8 mouse cellular contexts compared by ENCODE assay signal in the genomic region with DNA sequence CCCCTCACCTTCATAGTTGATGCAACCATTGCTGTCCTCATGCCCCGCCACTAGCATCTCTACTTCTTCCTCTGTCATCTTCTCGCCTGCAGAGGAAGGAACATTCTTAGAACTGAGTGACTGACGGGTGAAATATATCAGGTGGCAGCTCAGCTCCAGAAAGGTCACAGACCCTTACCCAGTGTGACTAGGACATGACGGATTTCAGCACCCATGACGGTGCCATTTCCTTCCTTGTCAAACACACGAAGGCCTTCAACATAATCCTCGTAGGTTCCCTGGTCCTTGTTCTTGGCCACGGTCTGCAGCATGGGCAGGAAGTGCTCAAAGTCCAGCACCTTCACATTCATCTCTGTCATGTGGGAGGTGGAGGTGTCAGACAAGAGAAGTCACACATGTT. TPM values are rescaled to one million over a fixed set of nuclear protein-coding genes. Genes with fewer than 3 reads are reported as not detected.
A peak's percentile ranks its signal among the peaks of the same experiment; 100 is the strongest.
DNase-seq lines count a peak whose midpoint lies in the region; ATAC-seq and TF ChIP-seq lines count a peak whose summit lies in the region.
"Not testable (repeated sequence)": the region's sequence is repeated elsewhere in the genome, so short reads cannot be mapped to it uniquely, and the experiment has no call there.

No protein-coding gene starts in this region.

- not testable (repeated sequence) for ATAC-seq in embryonic facial prominence, embryonic 12.5 days (ENCODE audit: insufficient number of reproducible peaks, insufficient read depth, low FRiP score, low TSS enrichment); hindbrain, embryonic 13.5 days (ENCODE audit: low FRiP score); kidney, embryonic 15.5 days (replicated peaks; ENCODE audit: low FRiP score); liver, embryonic 13.5 days (ENCODE audit: low read depth); midbrain, embryonic 12.5 days (ENCODE audit: low FRiP score, low read depth)

- not testable (repeated sequence) for H3K27ac ChIP-seq in ES-Bruce4 (ENCODE audit: insufficient read depth, low read length); midbrain, embryonic 12.5 days (replicated peaks)
- peak overlapping the region; percentile 94; the same call in 1 of the 2 replicates for H3K27ac ChIP-seq in embryonic facial prominence, embryonic 12.5 days
- H3K27ac ChIP-seq in gastrocnemius, adult 2 months, result peak overlapping the region; percentile 100
- H3K27ac ChIP-seq in hindbrain, embryonic 13.5 days, result peak overlapping the region; percentile 86
- peak overlapping the region; percentile 100 for H3K27ac ChIP-seq in kidney, embryonic 15.5 days
- peak overlapping the region; percentile 91 for H3K27ac ChIP-seq in liver, embryonic 13.5 days
- peak overlapping the region; percentile 97 for H3K27ac ChIP-seq in small intestine, adult 2 months (ENCODE audit: insufficient read depth, low read depth, low read length)

- not testable (repeated sequence) for TF ChIP-seq POLR2A in ES-Bruce4 (IDR thresholded peaks at IDR 0.05; ENCODE audit: insufficient read depth, low read length); small intestine, adult 2 months (IDR thresholded peaks at IDR 0.05; ENCODE audit: low read depth, low read length)

- not testable (repeated sequence) for H3K27me3 ChIP-seq in ES-Bruce4 (ENCODE audit: control insufficient read depth, insufficient read depth, low read length, poor library complexity, severe bottlenecking); embryonic facial prominence, embryonic 12.5 days; hindbrain, embryonic 13.5 days; kidney, embryonic 15.5 days; liver, embryonic 13.5 days; midbrain, embryonic 12.5 days; small intestine, adult 2 months (ENCODE audit: control insufficient read depth, insufficient read depth, low read length)

- TF ChIP-seq EP300 in ES-Bruce4 (IDR thresholded peaks at IDR 0.05; ENCODE audit: insufficient read depth, low read depth, low read length), result not testable (repeated sequence)

- peak overlapping the region; percentile 65 for H3K4me2 ChIP-seq in embryonic facial prominence, embryonic 12.5 days (replicated peaks)
- peak overlapping the region; percentile 79 for H3K4me2 ChIP-seq in hindbrain, embryonic 13.5 days
- peak overlapping the region; percentile 83 for H3K4me2 ChIP-seq in kidney, embryonic 15.5 days
- peak overlapping the region; percentile 93 for H3K4me2 ChIP-seq in liver, embryonic 13.5 days
- peak overlapping the region; percentile 82 for H3K4me2 ChIP-seq in midbrain, embryonic 12.5 days (replicated peaks)

- TF ChIP-seq CTCF in ES-Bruce4 (IDR thresholded peaks at IDR 0.05; ENCODE audit: low read depth, low read length); gastrocnemius, adult 2 months (IDR thresholded peaks at IDR 0.05); small intestine, adult 2 months (IDR thresholded peaks at IDR 0.05; ENCODE audit: extremely low read depth, insufficient read length, insufficient replicate concordance, low read depth, low read length): not testable (repeated sequence)

- intact Hi-C loops in gastrocnemius, adult 2 months (cut with DNase I), result loop anchor here (2.0 to 5.0 kb wide), 2 partner anchors 31 to 35 kb away; partner anchors contain the start of gene Esyt1

- H3K9me3 ChIP-seq in ES-Bruce4 (replicated peaks; ENCODE audit: control insufficient read depth, insufficient read depth, low read length, poor library complexity, severe bottlenecking); embryonic facial prominence, embryonic 12.5 days; hindbrain, embryonic 13.5 days; kidney, embryonic 15.5 days (replicated peaks); liver, embryonic 13.5 days (replicated peaks); midbrain, embryonic 12.5 days: not testable (repeated sequence)

- not testable (repeated sequence) for H3K9ac ChIP-seq in ES-Bruce4 (ENCODE audit: low read depth, poor library complexity, severe bottlenecking); midbrain, embryonic 12.5 days (replicated peaks)
- peak overlapping the region; percentile 84 for H3K9ac ChIP-seq in embryonic facial prominence, embryonic 12.5 days
- H3K9ac ChIP-seq in hindbrain, embryonic 13.5 days, result peak overlapping the region; percentile 91
- H3K9ac ChIP-seq in kidney, embryonic 15.5 days, result peak overlapping the region; percentile 27
- peak overlapping the region; percentile 93 for H3K9ac ChIP-seq in liver, embryonic 13.5 days

- H3K4me1 ChIP-seq in ES-Bruce4 (ENCODE audit: control insufficient read depth, insufficient read depth, low read length), result not testable (repeated sequence)
- peaks cover 24% of the 10 kb centered on the region for H3K4me1 ChIP-seq in embryonic facial prominence, embryonic 12.5 days
- H3K4me1 ChIP-seq in hindbrain, embryonic 13.5 days (replicated peaks), result peaks cover 44% of the 10 kb centered on the region
- H3K4me1 ChIP-seq in kidney, embryonic 15.5 days, result peaks cover 51% of the 10 kb centered on the region
- peaks cover 54% of the 10 kb centered on the region for H3K4me1 ChIP-seq in liver, embryonic 13.5 days (replicated peaks)
- H3K4me1 ChIP-seq in midbrain, embryonic 12.5 days, result peaks cover 36% of the 10 kb centered on the region
- peaks cover 16% of the 10 kb centered on the region for H3K4me1 ChIP-seq in small intestine, adult 2 months (ENCODE audit: control insufficient read depth, insufficient read depth, insufficient read length, low read length)

- H3K36me3 ChIP-seq in ES-Bruce4 (ENCODE audit: control insufficient read depth, insufficient read depth, low read length, poor library complexity, severe bottlenecking), result peaks cover 15% of the 10 kb centered on the region
- peaks cover 50% of the 10 kb centered on the region for H3K36me3 ChIP-seq in embryonic facial prominence, embryonic 12.5 days
- H3K36me3 ChIP-seq in hindbrain, embryonic 13.5 days, result peaks cover 49% of the 10 kb centered on the region
- H3K36me3 ChIP-seq in kidney, embryonic 15.5 days, result peaks cover 50% of the 10 kb centered on the region
- H3K36me3 ChIP-seq in liver, embryonic 13.5 days, result peaks cover 53% of the 10 kb centered on the region
- H3K36me3 ChIP-seq in midbrain, embryonic 12.5 days, result peaks cover 50% of the 10 kb centered on the region
- peaks cover 44% of the 10 kb centered on the region for H3K36me3 ChIP-seq in small intestine, adult 2 months (ENCODE audit: control insufficient read depth, insufficient read depth, low read length)

- peak overlapping the region; percentile 93; the same call in 1 of the 2 replicates for H3K4me3 ChIP-seq in ES-Bruce4 (ENCODE audit: low read depth, low read length)
- H3K4me3 ChIP-seq in embryonic facial prominence, embryonic 12.5 days, result peak overlapping the region; percentile 80
- peak overlapping the region; percentile 98 for H3K4me3 ChIP-seq in gastrocnemius, adult 2 months
- peak overlapping the region; percentile 86 for H3K4me3 ChIP-seq in hindbrain, embryonic 13.5 days
- H3K4me3 ChIP-seq in kidney, embryonic 15.5 days (replicated peaks), result peak overlapping the region; percentile 89
- peak overlapping the region; percentile 88 for H3K4me3 ChIP-seq in liver, embryonic 13.5 days (replicated peaks)
- H3K4me3 ChIP-seq in midbrain, embryonic 12.5 days, result peak overlapping the region; percentile 67
- peak overlapping the region; percentile 91 for H3K4me3 ChIP-seq in small intestine, adult 2 months (ENCODE audit: low read depth, low read length)

- 73% methylated on average over 8 of the region's 8 CpGs for WGBS in embryonic facial prominence, embryonic 12.5 days
- 70% methylated on average over 8 of the region's 8 CpGs for WGBS in hindbrain, embryonic 13.5 days
- 28% methylated on average over 8 of the region's 8 CpGs for WGBS in kidney, embryonic 15.5 days
- 48% methylated on average over 8 of the region's 8 CpGs for WGBS in liver, embryonic 13.5 days (ENCODE audit: insufficient replicate concordance)
- WGBS in midbrain, embryonic 12.5 days, result 79% methylated on average over 8 of the region's 8 CpGs
- 21% methylated on average over 8 of the region's 8 CpGs for WGBS in small intestine, adult 2 months

- not testable (repeated sequence) for DNase-seq in gastrocnemius, adult 2 months; liver, embryonic 13.5 days

RNA-seq across cellular contexts. Expression of gene Myl6, which starts 1.9 kb away (rescaled TPM):
- polyA plus RNA-seq in ES-Bruce4 (2011; ENCODE audit: insufficient read depth, insufficient read length, low read depth, missing spikeins), result 642 and 680 TPM in 2 replicates
- polyA plus RNA-seq in embryonic facial prominence, embryonic 12.5 days (2016; fragmentation: Nextera tagmentation; extraction: Ambion mirVana), result 877 and 907 TPM in 2 replicates
- 100 to 1,000 TPM; 171 to 179 TPM for total RNA-seq in gastrocnemius, adult 2 months (2021)
- 933 and 943 TPM in 2 replicates for polyA plus RNA-seq in hindbrain, embryonic 13.5 days (2015; fragmentation: Nextera tagmentation; extraction: Ambion mirVana)
- 1,170 and 1,259 TPM in 2 replicates for polyA plus RNA-seq in kidney, embryonic 15.5 days (2015; fragmentation: Nextera tagmentation; extraction: Ambion mirVana)
- 498 and 524 TPM in 2 replicates for polyA plus RNA-seq in liver, embryonic 13.5 days (2015; fragmentation: Nextera tagmentation; extraction: Ambion mirVana)
- polyA plus RNA-seq in midbrain, embryonic 12.5 days (2016; fragmentation: Nextera tagmentation; extraction: Ambion mirVana), result 747 and 793 TPM in 2 replicates
- polyA plus RNA-seq in small intestine, adult 2 months (2012; rRNA removed), result 492 and 749 TPM in 2 replicates

RNA-seq across cellular contexts. Expression of gene Myl6b, which starts 6.4 kb away (rescaled TPM):
- 9.0 and 12.8 TPM in 2 replicates for polyA plus RNA-seq in ES-Bruce4 (2011; ENCODE audit: insufficient read depth, insufficient read length, low read depth, missing spikeins)
- 3.2 and 3.9 TPM in 2 replicates for polyA plus RNA-seq in embryonic facial prominence, embryonic 12.5 days (2016; fragmentation: Nextera tagmentation; extraction: Ambion mirVana)
- total RNA-seq in gastrocnemius, adult 2 months (2021), result 10 to 100 TPM in 1 of 2 experiments, 1 to 10 TPM in 1; 6.5 to 17.8 TPM
- polyA plus RNA-seq in hindbrain, embryonic 13.5 days (2015; fragmentation: Nextera tagmentation; extraction: Ambion mirVana), result 4.1 and 4.2 TPM in 2 replicates
- polyA plus RNA-seq in kidney, embryonic 15.5 days (2015; fragmentation: Nextera tagmentation; extraction: Ambion mirVana), result 4.2 and 4.7 TPM in 2 replicates
- polyA plus RNA-seq in liver, embryonic 13.5 days (2015; fragmentation: Nextera tagmentation; extraction: Ambion mirVana), result 1.2 and 1.3 TPM in 2 replicates
- polyA plus RNA-seq in midbrain, embryonic 12.5 days (2016; fragmentation: Nextera tagmentation; extraction: Ambion mirVana), result 2.7 and 3.0 TPM in 2 replicates
- polyA plus RNA-seq in small intestine, adult 2 months (2012; rRNA removed), result 0.43 and 1.2 TPM in 2 replicates

RNA-seq across cellular contexts. Expression of gene Smarcc2, which starts 33.0 kb away (rescaled TPM):
- 26.3 and 28.6 TPM in 2 replicates for polyA plus RNA-seq in ES-Bruce4 (2011; ENCODE audit: insufficient read depth, insufficient read length, low read depth, missing spikeins)
- polyA plus RNA-seq in embryonic facial prominence, embryonic 12.5 days (2016; fragmentation: Nextera tagmentation; extraction: Ambion mirVana), result 121 and 125 TPM in 2 replicates
- total RNA-seq in gastrocnemius, adult 2 months (2021), result 10 to 100 TPM; 46.5 to 53.2 TPM
- 195 and 196 TPM in 2 replicates for polyA plus RNA-seq in hindbrain, embryonic 13.5 days (2015; fragmentation: Nextera tagmentation; extraction: Ambion mirVana)
- polyA plus RNA-seq in kidney, embryonic 15.5 days (2015; fragmentation: Nextera tagmentation; extraction: Ambion mirVana), result 75.9 and 77.2 TPM in 2 replicates
- polyA plus RNA-seq in liver, embryonic 13.5 days (2015; fragmentation: Nextera tagmentation; extraction: Ambion mirVana), result 18.5 and 30.1 TPM in 2 replicates
- 188 and 202 TPM in 2 replicates for polyA plus RNA-seq in midbrain, embryonic 12.5 days (2016; fragmentation: Nextera tagmentation; extraction: Ambion mirVana)
- 44.0 and 98.4 TPM in 2 replicates for polyA plus RNA-seq in small intestine, adult 2 months (2012; rRNA removed)

RNA-seq across cellular contexts. Expression of gene Esyt1, which starts 33.6 kb away (rescaled TPM):
- 20.1 and 20.5 TPM in 2 replicates for polyA plus RNA-seq in ES-Bruce4 (2011; ENCODE audit: insufficient read depth, insufficient read length, low read depth, missing spikeins)
- polyA plus RNA-seq in embryonic facial prominence, embryonic 12.5 days (2016; fragmentation: Nextera tagmentation; extraction: Ambion mirVana), result 29.2 and 30.7 TPM in 2 replicates
- 10 to 100 TPM; 13.7 to 14.3 TPM for total RNA-seq in gastrocnemius, adult 2 months (2021)
- 16.4 and 17.6 TPM in 2 replicates for polyA plus RNA-seq in hindbrain, embryonic 13.5 days (2015; fragmentation: Nextera tagmentation; extraction: Ambion mirVana)
- 19.4 and 22.8 TPM in 2 replicates for polyA plus RNA-seq in kidney, embryonic 15.5 days (2015; fragmentation: Nextera tagmentation; extraction: Ambion mirVana)
- 9.9 and 10.6 TPM in 2 replicates for polyA plus RNA-seq in liver, embryonic 13.5 days (2015; fragmentation: Nextera tagmentation; extraction: Ambion mirVana)
- 25.6 and 26.6 TPM in 2 replicates for polyA plus RNA-seq in midbrain, embryonic 12.5 days (2016; fragmentation: Nextera tagmentation; extraction: Ambion mirVana)
- 20.0 and 26.3 TPM in 2 replicates for polyA plus RNA-seq in small intestine, adult 2 months (2012; rRNA removed)

RNA-seq across cellular contexts. Expression of gene Zc3h10, which starts 55.5 kb away (rescaled TPM):
- polyA plus RNA-seq in ES-Bruce4 (2011; ENCODE audit: insufficient read depth, insufficient read length, low read depth, missing spikeins), result 22.4 and 24.6 TPM in 2 replicates
- polyA plus RNA-seq in embryonic facial prominence, embryonic 12.5 days (2016; fragmentation: Nextera tagmentation; extraction: Ambion mirVana), result 18.8 and 19.4 TPM in 2 replicates
- 1 to 10 TPM; 4.2 to 6.5 TPM for total RNA-seq in gastrocnemius, adult 2 months (2021)
- polyA plus RNA-seq in hindbrain, embryonic 13.5 days (2015; fragmentation: Nextera tagmentation; extraction: Ambion mirVana), result 19.7 and 20.9 TPM in 2 replicates
- 16.2 and 17.7 TPM in 2 replicates for polyA plus RNA-seq in kidney, embryonic 15.5 days (2015; fragmentation: Nextera tagmentation; extraction: Ambion mirVana)
- polyA plus RNA-seq in liver, embryonic 13.5 days (2015; fragmentation: Nextera tagmentation; extraction: Ambion mirVana), result 6.2 and 7.1 TPM in 2 replicates
- 20.1 and 22.5 TPM in 2 replicates for polyA plus RNA-seq in midbrain, embryonic 12.5 days (2016; fragmentation: Nextera tagmentation; extraction: Ambion mirVana)
- 6.4 and 15.2 TPM in 2 replicates for polyA plus RNA-seq in small intestine, adult 2 months (2012; rRNA removed)
